In the genomic region with DNA sequence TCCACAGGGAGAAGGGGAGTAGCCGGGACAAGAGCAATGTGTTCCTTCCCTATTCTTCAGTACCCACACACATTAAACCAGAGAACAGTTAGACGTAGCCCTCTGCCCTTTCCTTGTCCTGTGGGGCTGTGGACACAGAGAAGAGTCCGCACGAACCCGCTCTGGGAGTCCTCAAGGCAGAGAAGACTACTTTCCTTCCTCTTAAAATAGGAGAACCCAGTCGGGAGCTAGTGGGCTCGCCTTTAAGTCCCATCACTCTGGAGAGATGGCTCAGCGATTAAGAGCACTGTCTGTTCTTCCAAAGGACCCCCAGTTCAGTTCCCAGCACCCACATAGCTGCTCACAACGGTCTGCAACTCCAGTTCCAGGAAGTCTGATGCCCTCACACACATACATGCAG, we compare ENCODE assay signal across 9 mouse cellular contexts. TPM values are rescaled to one million over a fixed set of nuclear protein-coding genes. Genes with fewer than 3 reads are reported as not detected.
DNase-seq lines count a peak whose midpoint lies in the region; ATAC-seq and TF ChIP-seq lines count a peak whose summit lies in the region.
"Had no signal": no experiment of that assay in that cellular context is flagged by ENCODE, and none has a peak within 500 bp of the region (broad histone marks: within the 10 kb centered on the region; RNA-seq: fewer than 3 reads in every experiment).

No protein-coding gene starts in this region.

- no peaks in the 10 kb centered on the region for H3K9me3 ChIP-seq in embryonic facial prominence, embryonic 10.5 days
- no peaks in the 10 kb centered on the region for H3K9me3 ChIP-seq in hindbrain, embryonic 16.5 days (ENCODE audit: control insufficient read depth, low read length)
- no peaks in the 10 kb centered on the region for H3K9me3 ChIP-seq in midbrain, postnatal 0 days (ENCODE audit: low read length)

- H3K36me3 ChIP-seq in embryonic facial prominence, embryonic 10.5 days (replicated peaks) = peaks cover 42% of the 10 kb centered on the region
- H3K36me3 ChIP-seq in hindbrain, embryonic 16.5 days (ENCODE audit: control insufficient read depth, insufficient read depth, low read length) = peaks cover 10% of the 10 kb centered on the region; the same call in 1 of the 2 replicates
- peaks cover 27% of the 10 kb centered on the region for H3K36me3 ChIP-seq in midbrain, postnatal 0 days (ENCODE audit: insufficient read depth, low read length)

- no peak for ATAC-seq in hindbrain, embryonic 16.5 days
- ATAC-seq in midbrain, postnatal 0 days (ENCODE audit: low FRiP score) = no peak
- ATAC-seq in activated CD4-positive, CD25-positive, alpha-beta regulatory T cell, adult 4 months = no peak

- no peak for DNase-seq in layer of hippocampus, adult 2 months (ENCODE audit: low spot score in 2 of 2)
- DNase-seq in layer of hippocampus, adult 9-11 months = no peak
- no peak for DNase-seq in embryonic facial prominence, embryonic 10.5 days (ENCODE audit: low spot score)
- DNase-seq in midbrain, postnatal 0 days (ENCODE audit: low spot score) = no peak
- no peak for DNase-seq in right cerebral cortex, adult 2 months (ENCODE audit: low spot score in 2 of 2)
- no peak for DNase-seq in cerebellum, postnatal 10 days
- DNase-seq: kidney, postnatal 14 days had no signal

- H3K4me2 ChIP-seq in hindbrain, embryonic 16.5 days (ENCODE audit: low read length) = peak overlapping the region; percentile 81
- peak overlapping the region; percentile 84 for H3K4me2 ChIP-seq in midbrain, postnatal 0 days (ENCODE audit: low read depth, low read length, poor library complexity, severe bottlenecking)

- peak overlapping the region; percentile 92 for H3K4me3 ChIP-seq in layer of hippocampus, adult 2 months
- peak overlapping the region; percentile 86 for H3K4me3 ChIP-seq in embryonic facial prominence, embryonic 10.5 days
- H3K4me3 ChIP-seq in hindbrain, embryonic 16.5 days (ENCODE audit: low read length) = peak overlapping the region; percentile 75
- H3K4me3 ChIP-seq in midbrain, postnatal 0 days (ENCODE audit: low read depth, low read length) = peak overlapping the region; percentile 66

- peaks cover 32% of the 10 kb centered on the region for H3K4me1 ChIP-seq in embryonic facial prominence, embryonic 10.5 days
- H3K4me1 ChIP-seq in hindbrain, embryonic 16.5 days (ENCODE audit: control insufficient read depth, insufficient read depth, low read depth, low read length) = peaks cover 13% of the 10 kb centered on the region
- H3K4me1 ChIP-seq in midbrain, postnatal 0 days (ENCODE audit: insufficient read depth, low read length) = 0 out of 2 replicates have a peak, but pooled peaks cover 3% of the 10 kb centered on the region

- no peaks in the 10 kb centered on the region for H3K27me3 ChIP-seq in embryonic facial prominence, embryonic 10.5 days (replicated peaks; ENCODE audit: low read depth, poor library complexity, severe bottlenecking)
- H3K27me3 ChIP-seq in hindbrain, embryonic 16.5 days (replicated peaks; ENCODE audit: control insufficient read depth, insufficient read depth, low read length) = no peaks in the 10 kb centered on the region
- no peaks in the 10 kb centered on the region for H3K27me3 ChIP-seq in midbrain, postnatal 0 days (ENCODE audit: insufficient read depth, low read length)

- peak overlapping the region; percentile 84 for H3K9ac ChIP-seq in hindbrain, embryonic 16.5 days (ENCODE audit: low read depth, low read length)
- H3K9ac ChIP-seq in midbrain, postnatal 0 days (replicated peaks; ENCODE audit: low read length, poor library complexity, severe bottlenecking) = peak overlapping the region; percentile 75

- TF ChIP-seq CTCF in layer of hippocampus, adult 2 months (conservative IDR thresholded peaks at IDR 0.05) = no peak
- TF ChIP-seq CTCF in midbrain, postnatal 0 days (IDR thresholded peaks at IDR 0.05) = no peak

- 55% methylated on average over 9 of the region's 9 CpGs for WGBS in embryonic facial prominence, embryonic 10.5 days
- WGBS in hindbrain, embryonic 16.5 days = 57% methylated on average over 9 of the region's 9 CpGs
- WGBS in midbrain, postnatal 0 days = 46% methylated on average over 9 of the region's 9 CpGs

- H3K27ac ChIP-seq in layer of hippocampus, adult 2 months = peak overlapping the region; percentile 90
- H3K27ac ChIP-seq in embryonic facial prominence, embryonic 10.5 days (replicated peaks) = peak overlapping the region; percentile 91
- H3K27ac ChIP-seq in hindbrain, embryonic 16.5 days (ENCODE audit: low read depth, low read length) = no peak overlapping the region
- H3K27ac ChIP-seq in midbrain, postnatal 0 days (ENCODE audit: low read depth, low read length) = no peak overlapping the region

RNA-seq across cellular contexts. Expression of gene Gtpbp2, which starts 0.9 kb away (rescaled TPM):
- total RNA-seq in layer of hippocampus, adult 2 months (2021) = 100 to 1,000 TPM; 118 to 138 TPM
- polyA plus RNA-seq in embryonic facial prominence, embryonic 10.5 days (2016; fragmentation: Nextera tagmentation; extraction: Ambion mirVana) = 33.8 and 34.9 TPM in 2 replicates
- 39.6 and 41.0 TPM in 2 replicates for polyA plus RNA-seq in hindbrain, embryonic 16.5 days (2015; fragmentation: Nextera tagmentation; extraction: Ambion mirVana)
- 72.3 and 82.2 TPM in 2 replicates for total RNA-seq in midbrain, postnatal 0 days (2014; rRNA removed)
- 25.9 TPM in 2 replicates for polyA plus RNA-seq in midbrain, postnatal 0 days (2015; fragmentation: Nextera tagmentation; extraction: Ambion mirVana)
- 10 to 100 TPM; 39.6 to 55.7 TPM for polyA plus RNA-seq in activated CD4-positive, CD25-positive, alpha-beta regulatory T cell, adult 4 months (2017; shearing (Covaris generic))

RNA-seq across cellular contexts. Expression of gene Mad2l1bp, which starts 8.4 kb away (rescaled TPM):
- 10 to 100 TPM in 1 of 2 experiments, 1 to 10 TPM in 1; 7.9 to 10.5 TPM for total RNA-seq in layer of hippocampus, adult 2 months (2021)
- polyA plus RNA-seq in embryonic facial prominence, embryonic 10.5 days (2016; fragmentation: Nextera tagmentation; extraction: Ambion mirVana) = 36.6 and 41.0 TPM in 2 replicates
- polyA plus RNA-seq in hindbrain, embryonic 16.5 days (2015; fragmentation: Nextera tagmentation; extraction: Ambion mirVana) = 22.1 and 23.0 TPM in 2 replicates
- 8.9 and 13.3 TPM in 2 replicates for total RNA-seq in midbrain, postnatal 0 days (2014; rRNA removed)
- polyA plus RNA-seq in midbrain, postnatal 0 days (2015; fragmentation: Nextera tagmentation; extraction: Ambion mirVana) = 16.7 and 18.2 TPM in 2 replicates
- polyA plus RNA-seq in activated CD4-positive, CD25-positive, alpha-beta regulatory T cell, adult 4 months (2017; shearing (Covaris generic)) = 10 to 100 TPM; 59.6 to 59.9 TPM

RNA-seq across cellular contexts. Expression of gene Rsph9, which starts 17.7 kb away (rescaled TPM):
- total RNA-seq in layer of hippocampus, adult 2 months (2021) = 10 to 100 TPM; 27.4 to 28.8 TPM
- polyA plus RNA-seq in embryonic facial prominence, embryonic 10.5 days (2016; fragmentation: Nextera tagmentation; extraction: Ambion mirVana) = 9.8 and 10.2 TPM in 2 replicates
- 54.8 and 62.7 TPM in 2 replicates for polyA plus RNA-seq in hindbrain, embryonic 16.5 days (2015; fragmentation: Nextera tagmentation; extraction: Ambion mirVana)
- 55.6 and 68.4 TPM in 2 replicates for total RNA-seq in midbrain, postnatal 0 days (2014; rRNA removed)
- polyA plus RNA-seq in midbrain, postnatal 0 days (2015; fragmentation: Nextera tagmentation; extraction: Ambion mirVana) = 103 and 104 TPM in 2 replicates
- polyA plus RNA-seq in activated CD4-positive, CD25-positive, alpha-beta regulatory T cell, adult 4 months (2017; shearing (Covaris generic)) = 1 to 10 TPM; 1.5 TPM

RNA-seq across cellular contexts. Expression of gene Polh, which starts 40.7 kb away (rescaled TPM):
- 1 to 10 TPM; 5.4 to 6.0 TPM for total RNA-seq in layer of hippocampus, adult 2 months (2021)
- polyA plus RNA-seq in embryonic facial prominence, embryonic 10.5 days (2016; fragmentation: Nextera tagmentation; extraction: Ambion mirVana) = 15.1 and 15.7 TPM in 2 replicates
- polyA plus RNA-seq in hindbrain, embryonic 16.5 days (2015; fragmentation: Nextera tagmentation; extraction: Ambion mirVana) = 6.2 and 8.4 TPM in 2 replicates
- total RNA-seq in midbrain, postnatal 0 days (2014; rRNA removed) = 7.9 and 9.6 TPM in 2 replicates
- 4.2 and 4.5 TPM in 2 replicates for polyA plus RNA-seq in midbrain, postnatal 0 days (2015; fragmentation: Nextera tagmentation; extraction: Ambion mirVana)
- 1 to 10 TPM; 8.3 to 10.0 TPM for polyA plus RNA-seq in activated CD4-positive, CD25-positive, alpha-beta regulatory T cell, adult 4 months (2017; shearing (Covaris generic))

RNA-seq across cellular contexts. Expression of gene Xpo5, which starts 40.9 kb away (rescaled TPM):
- 10 to 100 TPM; 44.0 to 48.3 TPM for total RNA-seq in layer of hippocampus, adult 2 months (2021)
- polyA plus RNA-seq in embryonic facial prominence, embryonic 10.5 days (2016; fragmentation: Nextera tagmentation; extraction: Ambion mirVana) = 72.7 and 77.6 TPM in 2 replicates
- 29.0 and 35.7 TPM in 2 replicates for polyA plus RNA-seq in hindbrain, embryonic 16.5 days (2015; fragmentation: Nextera tagmentation; extraction: Ambion mirVana)
- total RNA-seq in midbrain, postnatal 0 days (2014; rRNA removed) = 50.5 and 56.7 TPM in 2 replicates
- polyA plus RNA-seq in midbrain, postnatal 0 days (2015; fragmentation: Nextera tagmentation; extraction: Ambion mirVana) = 23.6 and 24.0 TPM in 2 replicates
- 10 to 100 TPM; 21.3 to 29.8 TPM for polyA plus RNA-seq in activated CD4-positive, CD25-positive, alpha-beta regulatory T cell, adult 4 months (2017; shearing (Covaris generic))

Comparison
In these comparisons a context has a peak if more than half of its experiments do, and no peak if none do; other contexts are left out.
1. H3K27ac ChIP-seq: peak in layer of hippocampus, adult 2 months (single experiment) and embryonic facial prominence, embryonic 10.5 days (single experiment); none in hindbrain, embryonic 16.5 days (single experiment) and midbrain, postnatal 0 days (single experiment).
2. Peak in every context shown above with its lines, with median percentiles within 50 percentile points of each other: H3K4me3 ChIP-seq.